Mouse (Mus musculus): Measurements from ENCODE around the gene Dennd5b. TPM values are rescaled to one million over a fixed set of nuclear protein-coding genes. Genes with fewer than 3 reads are reported as not detected.

Dennd5b gene
- polyA plus RNA-seq, 1 experiment from 2014 or later = 5.8 TPM

DNA sequence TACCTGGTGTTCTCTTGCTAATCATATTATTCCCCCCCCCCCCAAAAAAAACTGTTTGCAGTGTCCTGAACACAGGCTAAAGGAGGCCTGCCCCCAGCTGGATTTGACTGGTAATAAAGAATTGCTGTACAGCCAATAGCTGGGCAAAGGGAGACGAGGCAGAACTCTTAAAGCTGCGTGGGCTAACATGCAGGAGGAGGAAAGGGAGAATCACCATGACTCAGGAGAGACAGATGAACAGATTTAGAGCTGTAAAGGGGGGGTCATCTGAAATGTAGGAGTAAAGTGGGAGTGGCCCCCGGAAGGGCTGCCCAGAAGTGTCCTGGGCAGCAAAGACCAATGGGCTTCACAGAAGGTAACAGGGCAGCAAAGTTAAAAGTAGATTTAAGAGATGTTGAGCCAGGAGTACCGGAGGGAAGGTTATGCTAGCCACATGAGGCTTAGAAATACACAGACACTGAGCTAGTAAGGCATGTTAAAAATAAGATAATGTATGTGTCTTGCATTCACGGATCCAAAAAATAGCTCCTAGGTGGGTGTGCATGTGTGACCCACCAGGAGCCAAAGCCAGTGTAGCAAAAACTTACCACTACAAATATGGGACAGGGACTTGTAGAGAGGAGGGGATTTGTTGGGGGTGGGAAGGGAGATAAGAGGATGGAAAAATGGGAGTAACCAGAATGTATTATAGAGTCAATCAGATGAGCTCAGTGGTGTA is 40.7 kb downstream of the Dennd5b start:
- H3K27ac ChIP-seq (replicated peaks) = no peak overlapping the region
- 73% methylated on average over 5 of the region's 5 CpGs for WGBS
- no peak for ATAC-seq (ENCODE audit: extremely low read depth, insufficient number of reproducible peaks, low FRiP score, low TSS enrichment)
- no peaks in the 10 kb centered on the region for H3K27me3 ChIP-seq (replicated peaks)
- H3K9ac ChIP-seq = no peak overlapping the region
- peaks cover 10% of the 10 kb centered on the region for H3K4me1 ChIP-seq
- H3K4me2 ChIP-seq = no peak overlapping the region
- H3K9me3 ChIP-seq = no peaks in the 10 kb centered on the region
- no peak overlapping the region for H3K4me3 ChIP-seq
- peaks cover 2% of the 10 kb centered on the region; the same call in 1 of the 2 replicates for H3K36me3 ChIP-seq

DNA sequence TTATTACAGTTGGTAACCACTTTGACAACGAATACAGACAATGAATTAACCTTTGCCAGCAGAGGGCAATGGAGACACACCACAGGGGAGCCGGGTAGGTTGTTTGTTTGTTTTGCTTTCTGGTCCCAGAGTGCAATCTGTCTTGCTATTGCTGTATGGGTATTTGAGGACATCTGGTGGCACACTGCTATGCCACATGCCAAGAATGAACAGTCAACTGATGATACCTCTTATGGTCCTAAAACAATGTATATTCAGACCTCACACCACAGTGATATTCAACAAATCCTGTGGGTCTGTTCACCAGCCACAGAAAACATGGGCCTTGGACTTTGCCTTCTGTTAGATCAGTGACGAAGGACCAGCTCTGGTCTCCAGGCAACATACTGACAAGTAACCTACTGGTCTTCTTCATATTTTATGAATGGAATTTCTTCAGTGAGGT is 43.5 kb downstream of the Dennd5b start:
- Histone ChIP-seq H3K4me2 (no peak overlapping the region), H3K4me3 (no peak overlapping the region), H3K4me1 (no peaks in the 10 kb centered on the region), H3K9ac (no peak overlapping the region), H3K9me3 (no peaks in the 10 kb centered on the region), H3K27ac (replicated peaks) (no peak overlapping the region), H3K36me3 (peaks cover 6% of the 10 kb centered on the region; the same call in 1 of the 2 replicates), H3K27me3 (replicated peaks) (no peaks in the 10 kb centered on the region)
- no peak for ATAC-seq (ENCODE audit: extremely low read depth, insufficient number of reproducible peaks, low FRiP score, low TSS enrichment)
- WGBS = 35% methylated on average over 3 of the region's 3 CpGs

DNA sequence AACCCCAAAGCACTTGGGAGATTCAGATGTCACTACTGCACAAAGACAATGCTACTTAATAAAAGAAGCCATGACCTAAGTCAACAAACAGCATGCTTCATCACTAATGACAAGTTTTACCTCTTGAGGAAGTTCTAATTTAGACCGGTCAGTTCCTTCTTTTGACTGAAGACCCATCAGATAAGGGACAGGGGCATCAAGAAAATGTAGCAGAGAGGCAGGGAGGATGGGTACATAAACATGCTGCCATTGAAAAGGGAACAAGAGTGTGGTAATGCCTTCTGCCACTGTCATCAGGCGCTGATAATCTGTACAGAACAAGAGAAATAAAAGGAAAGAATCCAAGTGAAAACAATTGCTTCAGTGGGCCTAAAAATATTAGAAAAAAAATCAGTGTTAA is 46.7 kb downstream of the Dennd5b start:
- Histone ChIP-seq H3K4me1 (no peaks in the 10 kb centered on the region), H3K27me3 (replicated peaks) (no peaks in the 10 kb centered on the region), H3K27ac (replicated peaks) (no peak overlapping the region), H3K4me3 (no peak overlapping the region), H3K36me3 (peaks cover 4% of the 10 kb centered on the region; the same call in 1 of the 2 replicates), H3K4me2 (no peak overlapping the region), H3K9ac (no peak overlapping the region), H3K9me3 (no peaks in the 10 kb centered on the region)
- ATAC-seq (ENCODE audit: extremely low read depth, insufficient number of reproducible peaks, low FRiP score, low TSS enrichment) = no peak
- 59% methylated on average over 2 of the region's 2 CpGs for WGBS

DNA sequence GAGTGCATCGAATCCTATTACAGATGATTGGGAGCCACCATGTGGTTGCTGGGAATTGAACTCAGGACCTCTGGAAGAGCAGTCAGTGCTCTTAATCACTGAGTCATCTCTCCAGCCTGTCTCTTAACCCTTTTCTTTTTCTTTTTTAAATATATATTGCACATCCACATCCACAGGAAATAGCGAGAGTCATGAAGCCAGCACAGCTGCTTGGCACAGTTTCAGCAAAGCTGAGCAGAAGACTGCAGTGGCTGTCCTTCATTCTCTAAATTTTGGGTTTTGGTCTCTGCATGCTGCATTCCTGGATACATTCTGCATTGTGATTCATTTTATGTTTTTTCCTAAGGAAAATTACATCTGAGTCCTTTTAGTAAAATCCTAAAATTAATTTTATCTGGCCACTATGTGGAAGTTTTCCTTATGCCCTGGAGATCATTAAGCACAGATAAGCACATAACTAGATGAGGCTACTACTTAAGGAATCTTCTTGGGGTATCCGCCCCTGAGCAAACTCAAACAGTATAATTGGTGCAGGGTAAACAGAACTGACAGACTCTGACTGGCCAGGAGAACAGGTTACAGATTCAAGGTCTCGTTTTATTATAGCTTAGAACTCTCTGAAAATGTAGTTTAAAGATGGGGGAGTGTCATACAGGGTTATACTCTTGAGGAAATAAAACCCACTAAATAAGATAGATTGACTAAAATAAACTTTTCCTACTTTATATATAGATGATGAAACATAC is 50.3 kb downstream of the Dennd5b start:
- Histone ChIP-seq H3K4me3 (no peak overlapping the region), H3K4me2 (no peak overlapping the region), H3K4me1 (no peaks in the 10 kb centered on the region), H3K27me3 (replicated peaks) (no peaks in the 10 kb centered on the region), H3K36me3 (peaks cover 4% of the 10 kb centered on the region; the same call in 1 of the 2 replicates), H3K9ac (no peak overlapping the region), H3K9me3 (no peaks in the 10 kb centered on the region), H3K27ac (replicated peaks) (no peak overlapping the region)
- no peak for ATAC-seq (ENCODE audit: extremely low read depth, insufficient number of reproducible peaks, low FRiP score, low TSS enrichment)
- 70% methylated on average over 4 of the region's 4 CpGs for WGBS

DNA sequence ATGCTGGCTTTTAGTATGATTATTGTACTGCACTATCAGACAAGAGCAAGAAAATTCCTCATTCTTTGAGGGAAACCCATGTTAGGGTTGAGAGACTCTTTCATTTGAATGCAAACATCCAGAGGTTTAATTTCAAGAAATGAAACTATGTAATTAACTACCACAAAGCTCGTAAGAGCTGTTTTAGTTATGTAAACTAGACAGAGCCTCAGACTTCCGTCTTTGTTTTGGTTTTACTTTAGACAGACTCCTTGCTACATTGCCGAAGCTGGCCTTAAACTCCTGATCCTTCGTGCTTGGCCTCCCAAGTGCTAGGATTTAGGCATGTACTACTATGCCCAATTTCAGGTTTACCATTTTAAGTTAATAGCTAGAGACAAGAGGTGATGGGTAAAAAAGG is 61.4 kb downstream of the Dennd5b start:
- 84% methylated on average over 4 of the region's 4 CpGs for WGBS
- ATAC-seq (ENCODE audit: extremely low read depth, insufficient number of reproducible peaks, low FRiP score, low TSS enrichment) = no peak
- Histone ChIP-seq H3K36me3 (peaks cover 17% of the 10 kb centered on the region), H3K27me3 (replicated peaks) (no peaks in the 10 kb centered on the region), H3K27ac (replicated peaks) (no peak overlapping the region), H3K9me3 (no peaks in the 10 kb centered on the region), H3K9ac (no peak overlapping the region), H3K4me3 (no peak overlapping the region), H3K4me1 (no peaks in the 10 kb centered on the region), H3K4me2 (no peak overlapping the region)

DNA sequence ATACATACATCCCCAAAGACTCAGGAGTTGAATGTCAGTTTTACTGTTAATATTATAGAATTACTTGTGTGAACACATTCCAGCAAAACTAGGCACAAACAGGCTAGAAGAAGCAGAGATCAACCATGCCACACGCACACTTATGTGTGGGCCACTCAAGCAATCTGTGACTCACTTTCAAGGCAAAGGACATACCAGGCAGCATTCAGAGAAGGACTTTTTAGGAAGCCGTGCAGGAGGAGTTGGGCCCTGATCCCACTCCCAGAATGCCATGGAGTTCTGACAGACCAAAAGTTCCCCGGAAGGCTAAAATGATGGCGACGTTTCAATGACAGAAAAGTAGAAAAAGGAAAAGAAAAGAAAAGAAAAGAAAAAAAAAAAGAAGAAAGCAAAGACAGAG is 69.3 kb downstream of the Dennd5b start:
- 80% methylated on average over 5 of the region's 5 CpGs for WGBS
- Histone ChIP-seq H3K9ac (no peak overlapping the region), H3K4me2 (no peak overlapping the region), H3K9me3 (no peaks in the 10 kb centered on the region), H3K4me3 (no peak overlapping the region), H3K27me3 (replicated peaks) (no peaks in the 10 kb centered on the region), H3K27ac (replicated peaks) (no peak overlapping the region), H3K4me1 (no peaks in the 10 kb centered on the region), H3K36me3 (peaks cover 40% of the 10 kb centered on the region)
- no peak for ATAC-seq (ENCODE audit: extremely low read depth, insufficient number of reproducible peaks, low FRiP score, low TSS enrichment)

DNA sequence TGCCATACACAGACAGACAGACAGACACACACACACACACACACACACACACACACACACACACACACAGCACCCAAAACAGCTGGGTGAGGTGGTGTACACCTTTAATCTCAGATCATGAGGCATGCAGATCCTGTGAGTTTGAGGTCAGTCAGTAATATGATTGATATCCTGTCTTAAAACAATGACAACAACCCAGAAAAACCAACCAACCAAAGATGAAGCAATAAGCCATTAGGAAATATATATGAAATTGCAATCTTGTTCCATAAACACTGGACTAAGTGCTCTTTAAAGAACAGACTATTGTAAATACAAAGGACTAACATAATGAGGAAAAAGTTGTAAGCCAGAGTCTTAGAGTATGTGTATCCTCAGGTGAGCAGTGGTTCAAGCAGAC is 70.1 kb downstream of the Dennd5b start:
- Histone ChIP-seq H3K4me2 (no peak overlapping the region), H3K9me3 (no peaks in the 10 kb centered on the region), H3K27ac (replicated peaks) (no peak overlapping the region), H3K4me3 (no peak overlapping the region), H3K4me1 (no peaks in the 10 kb centered on the region), H3K27me3 (replicated peaks) (no peaks in the 10 kb centered on the region), H3K36me3 (peaks cover 48% of the 10 kb centered on the region), H3K9ac (no peak overlapping the region)
- no peak for ATAC-seq (ENCODE audit: extremely low read depth, insufficient number of reproducible peaks, low FRiP score, low TSS enrichment)

DNA sequence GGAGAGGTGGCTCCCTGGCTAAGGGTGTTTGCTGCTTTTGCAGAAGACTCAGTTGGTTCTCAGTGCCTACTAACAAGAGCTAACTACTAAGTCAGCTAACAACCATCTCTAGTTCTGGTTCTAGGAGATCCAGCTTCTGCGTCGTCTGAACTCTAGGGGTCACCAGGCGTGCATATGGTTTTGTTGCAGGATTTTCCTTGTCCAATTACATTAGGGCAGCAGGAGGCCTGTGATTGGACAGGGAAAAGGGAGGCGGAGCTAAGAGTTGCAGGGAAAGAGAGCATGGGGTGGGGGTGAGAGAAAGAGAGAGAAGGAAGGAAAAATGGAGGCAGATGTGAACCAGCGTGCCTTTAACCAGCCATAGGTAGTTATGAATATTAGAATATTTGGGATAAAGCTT is 83.0 kb downstream of the Dennd5b start:
- H3K36me3 ChIP-seq = peaks cover 78% of the 10 kb centered on the region
- ATAC-seq (ENCODE audit: extremely low read depth, insufficient number of reproducible peaks, low FRiP score, low TSS enrichment) = no peak
- H3K4me2 ChIP-seq = no peak overlapping the region
- H3K4me1 ChIP-seq = no peaks in the 10 kb centered on the region
- no peaks in the 10 kb centered on the region for H3K27me3 ChIP-seq (replicated peaks)
- 77% methylated on average over 5 of the region's 5 CpGs for WGBS
- no peak overlapping the region for H3K9ac ChIP-seq
- no peak overlapping the region for H3K27ac ChIP-seq (replicated peaks)
- H3K9me3 ChIP-seq = no peaks in the 10 kb centered on the region
- no peak overlapping the region for H3K4me3 ChIP-seq

DNA sequence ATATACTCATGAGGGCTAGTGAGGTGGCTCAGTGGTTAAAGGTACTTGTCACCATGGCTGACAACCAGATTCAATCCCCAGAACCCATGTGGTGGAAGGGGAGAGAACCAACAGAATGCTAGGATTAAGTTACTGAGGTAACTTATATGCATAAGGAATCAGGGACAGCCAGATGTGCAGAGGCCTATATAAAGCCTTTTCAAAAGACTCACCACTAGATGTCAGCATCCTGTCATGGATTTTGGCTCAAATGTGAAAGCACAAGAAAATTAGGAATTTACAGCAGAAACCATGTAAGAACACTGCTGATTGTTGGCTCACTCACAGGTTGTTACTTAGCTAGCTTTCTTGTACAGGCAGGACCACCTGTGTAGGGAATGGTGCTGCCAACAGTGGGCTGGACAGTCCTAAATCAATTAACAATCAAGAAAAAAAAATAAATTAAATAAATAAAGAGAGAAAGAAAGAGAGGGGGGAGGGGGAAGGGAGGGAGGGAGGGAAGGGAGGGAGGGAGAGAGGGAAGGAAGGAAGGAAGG is 90.6 kb downstream of the Dennd5b start:
- no peak for ATAC-seq (ENCODE audit: extremely low read depth, insufficient number of reproducible peaks, low FRiP score, low TSS enrichment)
- Histone ChIP-seq H3K9me3 (no peaks in the 10 kb centered on the region), H3K4me1 (no peaks in the 10 kb centered on the region), H3K9ac (no peak overlapping the region), H3K27me3 (replicated peaks) (no peaks in the 10 kb centered on the region), H3K4me2 (no peak overlapping the region), H3K27ac (replicated peaks) (no peak overlapping the region), H3K4me3 (no peak overlapping the region), H3K36me3 (peaks cover 89% of the 10 kb centered on the region)

DNA sequence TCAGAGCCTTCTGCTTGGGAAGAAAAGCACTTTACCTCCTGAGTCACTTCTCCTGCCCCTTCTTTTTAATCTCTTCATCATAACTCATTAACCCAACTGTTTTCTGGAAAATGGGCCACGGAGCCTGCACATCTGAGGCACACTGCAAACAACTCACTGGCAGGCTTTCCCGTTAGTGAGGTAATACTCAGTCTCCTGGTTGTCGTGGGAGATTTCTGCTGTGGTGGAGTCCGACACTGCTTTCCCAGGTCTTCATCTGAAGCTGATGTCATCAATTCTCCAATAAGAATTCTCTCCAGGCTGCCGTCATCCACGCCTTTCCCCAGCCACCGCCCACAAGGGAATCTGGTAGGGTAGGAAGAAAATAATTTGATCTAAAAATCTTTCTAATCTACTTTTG is 96.5 kb downstream of the Dennd5b start:
- H3K27ac ChIP-seq (replicated peaks) = no peak overlapping the region
- H3K9ac ChIP-seq = no peak overlapping the region
- ATAC-seq (ENCODE audit: extremely low read depth, insufficient number of reproducible peaks, low FRiP score, low TSS enrichment) = no peak
- H3K9me3 ChIP-seq = no peaks in the 10 kb centered on the region
- H3K4me1 ChIP-seq = no peaks in the 10 kb centered on the region
- 83% methylated on average over 7 of the region's 7 CpGs for WGBS
- H3K27me3 ChIP-seq (replicated peaks) = no peaks in the 10 kb centered on the region
- H3K36me3 ChIP-seq = peaks cover 94% of the 10 kb centered on the region
- H3K4me3 ChIP-seq = no peak overlapping the region
- H3K4me2 ChIP-seq = no peak overlapping the region

DNA sequence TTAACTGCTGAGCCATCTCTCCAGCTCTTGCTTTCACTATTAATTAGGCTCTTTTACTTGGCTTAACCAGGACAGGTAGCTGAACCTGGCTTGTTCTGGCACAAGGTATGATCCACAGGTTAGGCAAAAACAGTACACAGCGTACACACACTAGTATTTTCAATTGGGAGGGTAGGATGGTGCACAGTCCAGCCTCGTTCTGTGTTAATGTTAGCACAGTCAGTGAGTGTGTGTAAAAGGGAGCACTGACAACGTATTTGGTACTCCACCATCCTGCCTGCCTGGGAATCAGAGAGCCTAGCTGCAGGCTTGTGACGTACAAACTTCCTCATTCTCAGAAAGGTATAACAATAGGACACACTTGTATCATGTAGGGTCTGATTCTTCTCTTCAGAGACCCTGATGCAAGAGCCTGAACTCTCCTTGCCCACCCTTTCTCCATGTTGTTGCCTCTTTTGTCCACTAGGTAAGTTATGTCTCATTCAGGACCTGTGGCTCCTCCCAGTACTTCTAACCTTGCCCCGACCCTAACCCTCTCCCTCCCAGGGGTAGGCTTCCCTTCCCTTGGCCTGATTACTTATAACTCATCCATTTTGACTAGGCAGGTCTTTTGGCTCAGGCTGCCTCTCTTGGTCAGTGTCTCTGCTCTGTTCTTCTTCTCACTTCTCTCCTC is 107.0 kb downstream of the Dennd5b start:
- ATAC-seq (ENCODE audit: extremely low read depth, insufficient number of reproducible peaks, low FRiP score, low TSS enrichment) = no peak
- Histone ChIP-seq H3K4me2 (no peak overlapping the region), H3K27me3 (replicated peaks) (no peaks in the 10 kb centered on the region), H3K27ac (replicated peaks) (no peak overlapping the region), H3K9me3 (no peaks in the 10 kb centered on the region), H3K36me3 (peaks cover 34% of the 10 kb centered on the region), H3K4me3 (no peak overlapping the region), H3K4me1 (peaks cover 17% of the 10 kb centered on the region), H3K9ac (no peak overlapping the region)
- WGBS = 68% methylated on average over 5 of the region's 5 CpGs
